Mouse (Mus musculus): Measurements from ENCODE around the gene Actn4. TPM values are rescaled to one million over a fixed set of nuclear protein-coding genes. Genes with fewer than 3 reads are reported as not detected.
"Not testable (repeated sequence)": the region's sequence is repeated elsewhere in the genome, so short reads cannot be mapped to it uniquely, and the experiment has no call there.

Gene Actn4
- total RNA-seq, 2 experiments from 2014 or later, result 129 to 134 TPM

DNA sequence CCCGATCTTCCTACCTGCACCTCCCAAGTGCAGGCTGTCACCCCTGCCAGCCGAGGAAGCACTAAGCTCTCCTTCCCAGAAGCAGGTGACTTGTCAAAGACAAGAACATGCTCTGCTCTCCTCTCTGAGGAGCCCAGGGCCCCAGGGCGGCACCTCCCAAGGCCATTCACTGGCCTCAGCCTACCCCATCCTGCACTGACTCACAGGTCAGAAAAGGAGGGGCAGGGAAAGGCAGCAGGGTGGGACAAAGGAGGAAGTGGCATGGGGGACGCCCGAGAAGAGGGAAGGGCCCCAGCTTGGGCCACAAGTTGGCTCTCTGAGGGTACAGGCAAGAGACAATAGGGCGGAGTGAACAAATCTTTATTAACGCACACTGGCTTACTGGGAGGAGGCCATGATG lies 8.9 kb upstream of the Actn4 start:
- DNase-seq, result no peak
- intact Hi-C loops (cut with DNase I), result loop anchor here (5.0 kb wide), 1 partner anchor 66 kb away; no protein-coding TSS in a partner anchor

DNA sequence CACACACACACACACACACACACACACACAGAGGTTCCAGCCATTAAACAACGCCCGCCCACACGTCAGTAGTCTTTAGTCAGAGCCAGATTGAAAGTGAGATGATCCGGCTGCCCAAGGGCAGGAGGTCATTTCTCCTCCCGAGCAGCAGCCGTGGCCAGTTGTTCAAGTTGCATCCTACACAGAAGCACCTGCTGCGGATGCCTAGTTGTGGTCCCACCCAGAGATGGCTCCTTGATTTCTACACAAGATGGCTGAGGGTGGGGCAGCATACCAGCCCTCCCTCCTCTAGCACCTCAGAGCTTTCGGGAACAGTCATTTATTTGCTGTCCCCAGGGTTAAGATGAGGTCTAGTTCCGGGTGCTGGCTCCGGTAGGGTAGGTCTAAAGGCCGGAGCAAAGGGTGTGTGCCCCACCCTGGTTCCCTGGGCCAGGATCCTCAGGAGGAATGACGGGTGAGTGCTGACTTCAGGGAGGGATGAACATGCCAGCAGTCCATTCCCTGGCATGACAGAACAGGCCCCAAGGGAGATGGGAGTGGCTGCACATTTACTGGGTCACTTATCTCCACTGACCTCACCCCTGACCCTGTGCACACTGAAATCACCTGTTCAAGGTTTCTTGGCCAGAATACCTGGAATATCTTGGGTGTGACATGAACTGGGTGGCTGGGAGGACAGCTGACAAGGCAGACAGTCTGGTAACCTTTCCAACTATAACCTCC lies 7.7 kb upstream of the Actn4 start:
- intact Hi-C loops (cut with DNase I), result loop anchor here (5.0 kb wide), 1 partner anchor 67 kb away; no protein-coding TSS in a partner anchor
- no peak for DNase-seq

DNA sequence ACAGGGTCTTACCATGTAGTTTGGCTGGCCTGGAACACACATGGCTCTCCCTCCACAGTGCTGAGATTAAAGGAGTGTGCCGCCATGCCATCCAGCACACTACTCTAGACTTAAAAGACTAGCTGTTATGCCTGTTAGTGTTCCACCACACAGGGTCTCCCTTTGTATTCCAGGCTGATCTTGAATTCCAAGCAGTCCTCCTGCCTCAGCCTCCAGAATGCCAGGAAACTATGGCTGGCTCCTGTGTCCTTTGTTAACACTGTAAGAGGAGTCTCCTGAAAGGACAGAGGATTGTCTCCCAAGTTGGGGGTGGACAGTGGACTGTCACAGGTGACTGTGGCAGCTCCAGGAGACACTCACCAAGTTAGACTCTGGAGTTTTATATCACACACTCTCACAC lies 7.1 kb upstream of the Actn4 start:
- intact Hi-C loops (cut with DNase I), result no loop called here
- DNase-seq, result no peak

DNA sequence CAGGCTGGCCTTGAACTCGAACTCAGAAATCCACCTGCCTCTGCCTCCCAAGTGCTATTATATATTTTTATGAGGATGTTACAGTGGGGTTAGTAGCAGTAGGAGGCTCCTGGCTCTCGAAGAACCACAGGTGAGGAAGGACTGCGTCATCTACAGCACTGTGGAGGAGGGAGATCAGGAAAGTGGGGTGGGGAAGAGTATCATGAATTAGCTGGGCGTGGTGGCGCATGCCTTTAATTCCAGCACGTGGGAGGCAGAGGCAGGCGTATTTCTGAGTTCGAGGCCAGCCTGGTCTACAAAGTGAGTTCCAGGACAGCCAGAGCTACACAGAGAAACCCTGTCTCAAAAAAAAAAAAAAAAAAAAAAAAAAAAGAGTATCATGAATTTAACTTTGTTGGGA lies 6.0 kb upstream of the Actn4 start:
- DNase-seq; intact Hi-C loops (cut with DNase I): not testable (repeated sequence)

DNA sequence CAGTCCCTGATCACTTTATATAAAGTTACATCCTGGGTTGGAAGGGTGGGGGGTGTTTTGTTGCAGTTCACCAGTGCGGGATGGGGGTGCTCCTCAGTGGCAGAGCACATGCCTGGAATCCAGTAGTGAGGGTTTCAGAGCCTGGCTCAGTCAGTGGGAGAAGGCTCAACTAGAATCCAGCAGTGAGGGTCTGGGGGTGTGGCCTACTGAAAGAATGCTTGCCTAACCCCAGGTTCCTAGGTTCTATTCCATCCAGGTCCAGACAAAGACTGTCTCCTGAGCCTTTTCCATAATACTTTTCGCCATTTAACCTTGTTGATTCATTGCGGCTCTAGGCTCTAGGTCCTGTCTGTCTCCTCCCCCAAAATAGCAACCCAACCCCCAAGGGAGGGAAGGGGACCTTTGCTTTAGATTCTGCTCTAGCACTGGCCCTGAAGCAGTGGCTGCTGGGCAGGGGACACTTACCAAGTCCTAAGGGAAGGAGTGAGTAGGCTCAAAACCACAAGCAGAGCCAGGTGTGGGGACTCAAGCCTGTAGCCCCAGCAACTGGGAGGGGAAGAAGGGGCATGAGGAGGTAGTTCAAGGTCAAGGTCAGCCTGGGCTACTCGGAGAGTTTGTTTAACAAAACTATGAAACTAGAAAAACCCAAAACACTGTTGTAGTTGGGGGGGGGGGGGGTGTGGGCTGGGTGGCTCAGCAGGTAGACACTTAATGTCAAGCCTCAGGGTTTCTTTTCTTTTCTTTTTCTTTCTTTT lies 4.8 kb upstream of the Actn4 start:
- DNase-seq, result no peak
- intact Hi-C loops (cut with DNase I), result no loop called here

DNA sequence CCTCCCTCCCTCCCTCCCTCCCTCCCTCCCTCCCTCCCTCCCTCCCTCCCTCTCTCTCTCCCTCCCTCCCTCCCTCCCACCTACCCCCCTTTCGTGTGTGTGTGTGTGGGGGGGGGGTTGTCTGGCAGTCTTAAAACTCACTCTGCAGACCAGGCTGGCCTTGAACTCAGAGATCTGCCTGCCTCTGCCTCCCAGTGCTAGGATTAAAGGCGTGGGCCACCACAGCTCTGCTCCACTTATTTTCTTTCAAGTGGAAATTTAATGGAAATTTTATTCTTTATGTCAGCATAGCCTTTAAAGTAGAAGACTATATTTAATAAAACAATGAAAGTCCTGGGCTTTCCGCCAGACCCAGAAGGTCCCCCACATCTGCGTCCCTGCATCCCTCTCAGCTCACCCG lies 4.0 kb upstream of the Actn4 start:
- intact Hi-C loops (cut with DNase I), result no loop called here
- DNase-seq, result no peak

DNA sequence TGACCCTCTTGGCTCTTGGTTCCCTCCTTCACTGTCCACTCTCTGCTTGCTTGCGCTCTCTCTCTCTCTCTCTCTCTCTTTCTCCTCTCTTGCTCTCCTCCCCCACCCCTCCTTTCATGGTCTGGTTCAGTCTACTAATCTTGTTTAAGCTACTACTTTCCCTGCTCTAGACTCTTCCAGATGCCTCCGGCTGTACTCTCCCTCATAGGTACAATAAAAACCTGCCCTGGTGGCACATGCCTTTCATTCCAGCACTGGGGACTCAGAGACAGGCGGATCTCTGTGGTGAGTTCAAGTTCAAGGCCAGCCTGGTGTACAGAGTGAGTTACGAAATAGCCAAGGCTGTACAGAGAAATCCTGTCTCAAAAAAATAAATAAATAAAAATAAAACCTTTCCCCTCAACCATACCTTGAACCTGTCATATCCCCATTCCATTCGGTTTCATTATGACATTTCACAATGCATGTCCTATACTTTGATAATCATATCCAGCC lies 3.3 kb upstream of the Actn4 start:
- no peak for DNase-seq
- intact Hi-C loops (cut with DNase I), result no loop called here

GRCm38 (mm10) chr7:28963399-28963923 lies 1.3 kb upstream of the Actn4 start:
- DNase-seq, result no peak
- intact Hi-C loops (cut with DNase I), result no loop called here

GRCm38 (mm10) chr7:28961584-28961926 lies 585 bp downstream of the Actn4 start:
- intact Hi-C loops (cut with DNase I), result no loop called here

GRCm38 (mm10) chr7:28960354-28961046 lies 1.6 kb downstream of the Actn4 start:
- intact Hi-C loops (cut with DNase I), result no loop called here
- DNase-seq, result no peak

More at GRCm38 (mm10) chr7:28961584-28961926, 585 bp downstream of the Actn4 start:
- no peak for DNase-seq

DNA sequence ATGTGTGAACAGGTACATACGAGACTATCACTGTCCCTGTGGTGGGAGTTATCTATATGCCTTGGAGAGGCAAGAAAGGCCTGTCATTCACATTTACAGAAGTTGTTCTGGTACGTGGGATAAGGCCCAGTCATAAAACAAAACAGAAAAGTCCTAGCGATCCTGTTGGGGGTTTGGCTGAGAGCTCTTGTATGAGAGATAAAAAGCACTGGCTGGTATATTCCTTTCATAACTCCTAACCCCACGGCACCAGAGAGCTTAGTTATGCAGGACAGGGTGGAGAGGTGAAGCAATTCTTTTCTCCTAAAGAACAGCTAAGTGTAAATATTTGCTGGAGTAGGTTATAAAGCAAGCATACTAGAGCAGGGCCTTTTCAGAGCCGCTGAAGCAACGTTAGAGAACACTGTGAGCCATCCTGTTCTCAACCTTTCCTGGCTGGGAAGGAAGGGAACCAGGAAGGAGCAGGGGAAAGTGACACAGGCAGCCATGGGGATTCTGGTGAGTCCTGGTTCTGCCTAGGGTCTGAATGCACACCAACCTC lies 2.6 kb downstream of the Actn4 start:
- intact Hi-C loops (cut with DNase I), result no loop called here
- no peak for DNase-seq

GRCm38 (mm10) chr7:28958770-28959169 lies 3.4 kb downstream of the Actn4 start:
- no peak for DNase-seq
- intact Hi-C loops (cut with DNase I), result no loop called here

- intact Hi-C loops (cut with DNase I), result no loop called here
- DNase-seq, result no peak
Measured at GRCm38 (mm10) chr7:28957997-28958725, 4.0 kb downstream of the Actn4 start.

DNA sequence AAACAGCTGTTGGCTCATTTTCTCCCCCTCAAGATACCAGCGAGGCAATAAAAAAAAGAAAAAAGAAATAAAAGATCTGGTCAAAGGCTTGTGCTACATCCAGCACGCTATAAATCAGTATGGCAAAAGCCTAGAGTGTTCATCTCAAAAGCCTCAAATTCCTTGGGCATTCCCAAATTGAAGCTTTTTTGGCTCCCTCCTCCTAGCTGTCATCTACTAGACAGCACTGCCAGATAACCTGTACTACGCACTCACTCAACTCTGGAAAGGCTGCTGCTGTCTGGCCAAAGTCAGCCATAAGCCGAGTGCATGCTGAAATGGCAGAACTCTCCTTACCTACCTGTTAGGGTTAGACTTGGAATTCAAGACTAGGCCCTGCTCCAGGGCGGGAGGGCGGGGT lies 4.9 kb downstream of the Actn4 start:
- intact Hi-C loops (cut with DNase I), result no loop called here

GRCm38 (mm10) chr7:28956270-28956669 lies 5.9 kb downstream of the Actn4 start:
- DNase-seq, result no peak
- intact Hi-C loops (cut with DNase I), result no loop called here

More for the DNA sequence above, 4.9 kb downstream of the Actn4 start:
- DNase-seq, result no peak

- no peak for DNase-seq
- intact Hi-C loops (cut with DNase I), result no loop called here
Measured at GRCm38 (mm10) chr7:28955295-28955897, 6.7 kb downstream of the Actn4 start.

DNA sequence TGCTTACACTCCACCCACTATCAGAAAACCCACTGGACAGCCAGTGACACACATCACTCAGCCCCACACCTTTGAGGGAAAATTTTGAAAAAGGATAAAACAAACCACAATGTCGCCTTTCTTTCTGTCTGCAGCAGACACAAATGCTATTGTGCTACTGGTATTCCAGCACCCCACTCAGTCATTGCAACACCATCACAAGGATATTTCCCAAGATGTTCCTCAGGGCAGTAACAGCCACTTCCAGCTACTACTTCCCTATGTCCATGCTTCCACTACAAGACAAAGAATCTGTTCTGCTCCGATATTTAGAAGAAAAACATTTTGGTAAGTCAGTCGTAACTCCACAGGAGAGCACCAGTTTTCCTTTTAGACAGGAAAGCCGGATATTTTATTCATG lies 7.4 kb downstream of the Actn4 start:
- DNase-seq, result no peak
- intact Hi-C loops (cut with DNase I), result no loop called here

DNA sequence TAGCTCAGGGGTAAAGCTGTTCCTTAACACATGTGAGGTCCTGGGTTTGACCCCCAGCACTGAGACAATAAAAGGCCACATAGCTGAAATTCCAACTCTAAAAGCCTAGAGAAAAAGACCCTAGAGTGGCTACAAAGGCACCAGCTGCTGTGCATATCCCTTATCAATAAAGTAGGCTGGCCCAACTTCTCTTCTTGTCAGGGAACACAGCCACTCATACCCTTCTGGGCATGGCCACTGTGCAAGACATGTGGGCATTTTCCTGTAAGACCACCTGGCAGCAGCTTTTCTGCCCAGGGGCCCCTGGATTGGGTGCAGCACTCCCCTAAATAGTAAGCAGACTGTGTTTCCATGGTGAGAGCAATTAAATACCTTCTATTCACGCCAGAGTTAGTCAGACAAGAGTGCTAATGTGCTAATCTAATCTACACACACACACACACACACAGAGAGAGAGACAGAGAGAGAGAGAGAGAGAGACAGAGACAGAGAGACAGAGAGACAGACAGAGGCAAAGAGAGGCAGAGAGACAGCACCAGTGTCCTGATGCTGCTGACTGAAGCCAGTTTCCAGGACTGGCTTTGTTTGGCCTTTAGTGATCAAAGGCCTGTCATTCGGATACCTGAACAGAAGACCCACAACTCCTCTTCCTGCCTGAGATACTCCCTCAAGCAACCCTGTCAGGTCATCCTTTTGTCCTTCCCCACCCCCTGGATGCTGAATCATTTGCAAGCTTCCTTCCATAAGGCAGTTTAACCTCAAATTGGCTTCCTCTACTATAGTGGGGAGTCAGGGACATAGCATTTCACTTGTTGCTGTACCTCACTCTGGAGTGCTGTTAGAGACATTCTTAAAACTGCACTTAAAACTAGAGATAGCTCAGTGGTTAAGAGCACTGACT lies 8.4 kb downstream of the Actn4 start:
- no peak for DNase-seq
- intact Hi-C loops (cut with DNase I), result no loop called here

DNA sequence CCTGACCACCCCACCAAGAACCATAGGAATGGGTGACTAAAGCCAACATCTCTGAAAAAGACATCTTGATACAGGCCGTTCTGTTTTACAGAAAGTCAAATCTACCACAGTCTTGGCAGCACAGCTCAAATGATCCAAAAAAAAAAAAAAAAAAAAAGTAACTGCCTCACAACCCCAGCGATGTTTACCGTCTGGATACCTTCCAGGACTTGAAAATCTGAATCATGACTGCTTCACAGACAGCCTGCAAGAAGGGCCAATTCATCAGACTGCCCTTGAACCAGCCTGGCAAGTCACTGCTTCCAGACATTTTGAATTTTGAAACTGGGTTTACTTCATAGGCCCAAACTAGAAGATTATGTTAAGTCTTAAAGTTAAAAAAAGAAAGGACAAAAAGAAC lies 9.4 kb downstream of the Actn4 start:
- intact Hi-C loops (cut with DNase I), result no loop called here

More for the DNA sequence above, 9.4 kb downstream of the Actn4 start:
- no peak for DNase-seq
